Mouse (Mus musculus) spleen, adult 2 months (tissue): ENCODE results near the gene Trmt10b. TPM values are rescaled to one million over a fixed set of nuclear protein-coding genes. Genes with fewer than 3 reads are reported as not detected.

ENCODE experiments used
- DNase-seq, 2 experiments: peaks; one replicate each; pipeline versions ENCODE4 v3.0.0 to v3.0.0-alpha.2; 2012 to 2021; ENCODE audit warnings: low spot score in 2 of 2, low read depth in 1 of 2
- H3K27ac ChIP-seq: fragments of 200-500 bp; 2 replicates; pipeline ENCODE4 v1.5.1; 2012; ENCODE audit warnings: low read length, inconsistent platforms; ENCODE audit not compliant: insufficient read depth
- H3K27me3 ChIP-seq: fragments of 200-500 bp; 2 replicates; pipeline ENCODE4 v1.6.1; 2012; ENCODE audit warnings: mild to moderate bottlenecking, moderate library complexity, low read length, inconsistent platforms; ENCODE audit not compliant: control insufficient read depth, insufficient read depth
- H3K36me3 ChIP-seq: fragments of 200-500 bp; 2 replicates; pipeline ENCODE4 v1.6.1; 2012; ENCODE audit warnings: mild to moderate bottlenecking, low read length, inconsistent platforms; ENCODE audit not compliant: control insufficient read depth, insufficient read depth
- H3K4me1 ChIP-seq: fragments of 200-500 bp; 2 replicates; pipeline ENCODE4 v1.6.1; 2011; ENCODE audit warnings: inconsistent platforms; ENCODE audit not compliant: control insufficient read depth, insufficient read depth, insufficient read length
- H3K4me3 ChIP-seq: fragments of 200-500 bp; 2 replicates; pipeline ENCODE4 v1.5.1; 2011; ENCODE audit warnings: mild to moderate bottlenecking, inconsistent platforms; ENCODE audit not compliant: insufficient read depth, insufficient read length; ENCODE audit errors: extremely low read depth
- CTCF ChIP-seq: fragments of 200-500 bp; IDR thresholded peaks from 2 replicates; pipeline ENCODE4 v1.5.1; 2011; ENCODE audit warnings: mild to moderate bottlenecking, inconsistent platforms; ENCODE audit not compliant: insufficient read depth, insufficient read length, insufficient replicate concordance; ENCODE audit errors: extremely low read depth
- POLR2A ChIP-seq: fragments of 200-500 bp; IDR thresholded peaks from 2 replicates; pipeline ENCODE4 v1.6.1; 2011; ENCODE audit warnings: low read depth, low read length, inconsistent platforms
- WGBS: fragments of 180-500 bp; shearing (Covaris S2); methylation state at CpG from one replicate; pipeline ENCODE4 v1.1.7; 2018; 5-methylcytosine and 5-hydroxymethylcytosine counted together
- polyA plus RNA-seq: library from polyadenylated mRNA; depleted of rRNA; stranded (reverse); fragments of >200 nt; gene quantifications from 2 replicates; pipeline ENCODE4 v1.2.3, GENCODE M21; 2012

The Trmt10b gene
- polyA plus RNA-seq, 1 experiment = 1.4 TPM

GRCm38 (mm10) chr4:45271041-45271452 is 25.9 kb upstream of the Trmt10b start:
- H3K27ac ChIP-seq = no peak overlapping the region
- no peak overlapping the region for H3K4me3 ChIP-seq
- H3K36me3 ChIP-seq = no peaks in the 10 kb centered on the region
- TF ChIP-seq POLR2A = no peak
- no peaks in the 10 kb centered on the region for H3K27me3 ChIP-seq
- DNase-seq = no peak
- 88% methylated on average over 10 of the region's 10 CpGs for WGBS
- no peaks in the 10 kb centered on the region for H3K4me1 ChIP-seq

DNA sequence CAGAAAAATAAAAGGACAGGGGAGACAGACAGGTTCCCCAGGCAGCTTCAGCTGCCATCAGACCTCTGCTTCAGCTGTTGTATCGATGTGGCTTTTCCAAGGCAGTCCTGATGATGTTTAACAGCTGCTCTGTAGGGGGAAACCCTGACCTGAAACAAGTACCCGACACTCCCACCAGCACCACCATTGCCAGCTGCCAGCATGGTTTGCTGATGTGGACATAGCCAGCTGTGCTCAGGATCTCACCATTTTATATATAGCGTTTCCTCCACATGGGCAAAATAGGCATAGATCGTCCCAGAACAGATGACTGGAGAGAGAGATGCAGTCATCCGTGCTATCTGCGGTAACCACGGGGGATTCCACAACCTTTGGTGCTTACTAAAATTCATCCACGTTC is 21.2 kb upstream of the Trmt10b start:
- no peaks in the 10 kb centered on the region for H3K4me1 ChIP-seq
- no peaks in the 10 kb centered on the region for H3K36me3 ChIP-seq
- no peak overlapping the region for H3K4me3 ChIP-seq
- no peak overlapping the region for H3K27ac ChIP-seq
- DNase-seq = no peak
- no peak for TF ChIP-seq POLR2A
- TF ChIP-seq CTCF = no peak
- no peaks in the 10 kb centered on the region for H3K27me3 ChIP-seq
- 81% methylated on average over 8 of the region's 8 CpGs for WGBS

- WGBS = 65% methylated on average over 8 of the region's 8 CpGs
- Histone ChIP-seq H3K4me3 (no peak overlapping the region), H3K36me3 (no peaks in the 10 kb centered on the region), H3K4me1 (no peaks in the 10 kb centered on the region), H3K27ac (no peak overlapping the region), H3K27me3 (no peaks in the 10 kb centered on the region)
- no peak for DNase-seq
- TF ChIP-seq CTCF (no peak), POLR2A (no peak)
Observed at GRCm38 (mm10) chr4:45279292-45279691, 17.6 kb upstream of the Trmt10b start.

DNA sequence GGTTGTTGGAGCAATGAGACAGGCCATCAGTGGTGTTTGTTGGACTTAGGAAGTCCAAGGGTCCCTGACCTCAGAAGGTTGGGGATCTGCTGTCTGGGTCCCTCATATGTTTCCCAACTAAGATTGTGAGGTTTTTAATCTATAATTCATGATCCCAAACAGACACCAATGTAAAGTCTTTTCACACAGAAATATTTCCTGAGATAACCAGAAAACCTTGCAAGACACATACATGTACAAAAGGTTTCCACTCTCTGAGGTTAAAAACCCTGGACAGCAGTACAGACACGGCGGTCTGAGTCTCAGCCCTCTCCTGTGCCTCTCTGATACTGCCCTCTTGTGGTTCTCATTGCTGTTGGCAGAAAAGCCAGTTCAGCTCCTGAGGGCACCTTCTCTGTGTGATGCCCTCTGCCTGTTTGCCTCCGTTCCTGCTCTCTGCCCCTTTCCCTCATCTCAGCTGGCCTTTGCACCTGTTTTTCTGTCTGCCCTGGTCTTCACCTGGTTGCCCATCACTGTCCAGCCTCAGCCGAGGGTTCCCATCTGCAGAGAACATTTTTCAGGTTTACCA is 16.9 kb upstream of the Trmt10b start:
- peak; percentile 79; the same call in 1 of the 2 replicates for TF ChIP-seq CTCF
- TF ChIP-seq POLR2A = no peak
- DNase-seq = peak; percentile 17 to 53
- 11% methylated on average over 4 of the region's 4 CpGs for WGBS
- H3K27me3 ChIP-seq = no peaks in the 10 kb centered on the region
- no peak overlapping the region for H3K4me3 ChIP-seq
- no peak overlapping the region for H3K27ac ChIP-seq
- H3K36me3 ChIP-seq = no peaks in the 10 kb centered on the region
- H3K4me1 ChIP-seq = no peaks in the 10 kb centered on the region

DNA sequence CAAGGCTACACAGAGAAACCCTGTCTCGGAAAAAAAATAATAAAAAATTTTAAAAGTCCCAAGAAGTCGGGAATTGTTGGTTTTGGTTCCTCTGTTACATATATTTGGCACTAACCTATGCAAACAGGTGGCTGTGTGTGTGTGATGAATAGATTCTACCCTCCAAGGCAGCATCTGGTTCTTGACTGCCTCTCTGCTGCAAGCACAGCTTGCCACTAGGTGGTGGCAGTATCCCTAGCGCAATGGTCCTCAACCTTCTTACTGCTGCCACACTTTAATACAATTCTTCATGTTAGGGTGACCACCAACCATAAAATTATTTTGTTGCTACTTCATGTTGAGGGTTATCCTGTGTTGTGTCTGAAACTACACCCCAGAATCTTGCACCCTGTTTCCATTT is 10.6 kb upstream of the Trmt10b start:
- Histone ChIP-seq H3K4me1 (no peaks in the 10 kb centered on the region), H3K27me3 (no peaks in the 10 kb centered on the region), H3K4me3 (no peak overlapping the region), H3K36me3 (no peaks in the 10 kb centered on the region), H3K27ac (no peak overlapping the region)
- TF ChIP-seq CTCF (peak; percentile 41; the same call in 1 of the 2 replicates), POLR2A (no peak)
- DNase-seq = no peak
- WGBS = 46% methylated on average over 3 of the region's 3 CpGs

GRCm38 (mm10) chr4:45287906-45288305 is 9.0 kb upstream of the Trmt10b start:
- Histone ChIP-seq H3K27me3 (no peaks in the 10 kb centered on the region), H3K4me3 (no peak overlapping the region), H3K4me1 (no peaks in the 10 kb centered on the region), H3K27ac (no peak overlapping the region), H3K36me3 (no peaks in the 10 kb centered on the region)
- WGBS = 79% methylated on average over 5 of the region's 5 CpGs
- TF ChIP-seq POLR2A (no peak), CTCF (no peak)
- no peak for DNase-seq

GRCm38 (mm10) chr4:45305536-45305935 is 8.6 kb downstream of the Trmt10b start:
- DNase-seq = no peak
- Histone ChIP-seq H3K27me3 (no peaks in the 10 kb centered on the region), H3K4me3 (no peak overlapping the region), H3K27ac (no peak overlapping the region), H3K4me1 (no peaks in the 10 kb centered on the region), H3K36me3 (peaks cover 18% of the 10 kb centered on the region)
- 97% methylated on average over 14 of the region's 14 CpGs for WGBS
- TF ChIP-seq CTCF (no peak), POLR2A (no peak)
